Mouse (Mus musculus): Measurements from ENCODE around the gene Kncn. TPM values are rescaled to one million over a fixed set of nuclear protein-coding genes. Genes with fewer than 3 reads are reported as not detected.

The Kncn gene
- polyA plus RNA-seq (2015; fragmentation: Nextera tagmentation; extraction: Ambion mirVana): not detected in 2 replicates

- no peaks in the 10 kb centered on the region for H3K9me3 ChIP-seq
- WGBS: 70% methylated on average over 6 of the region's 6 CpGs
- H3K9ac ChIP-seq: no peak within 1 kb of the TSS
- H3K27ac ChIP-seq: no peak within 1 kb of the TSS
- H3K36me3 ChIP-seq: no peaks in the 10 kb centered on the region
- no peak within 1 kb of the TSS for H3K4me3 ChIP-seq
- no peak within 1 kb of the TSS for H3K4me2 ChIP-seq
- no peaks in the 10 kb centered on the region for H3K4me1 ChIP-seq
- H3K27me3 ChIP-seq: no peaks in the 10 kb centered on the region
- no peak for ATAC-seq (ENCODE audit: borderline replicate concordance, extremely low read depth, low FRiP score, low TSS enrichment)
Observed at GRCm38 (mm10) chr4:115884022-115884421, at the start of gene Kncn. Gene Kncn, plus strand, starts transcription at chr4:115884400.

DNA sequence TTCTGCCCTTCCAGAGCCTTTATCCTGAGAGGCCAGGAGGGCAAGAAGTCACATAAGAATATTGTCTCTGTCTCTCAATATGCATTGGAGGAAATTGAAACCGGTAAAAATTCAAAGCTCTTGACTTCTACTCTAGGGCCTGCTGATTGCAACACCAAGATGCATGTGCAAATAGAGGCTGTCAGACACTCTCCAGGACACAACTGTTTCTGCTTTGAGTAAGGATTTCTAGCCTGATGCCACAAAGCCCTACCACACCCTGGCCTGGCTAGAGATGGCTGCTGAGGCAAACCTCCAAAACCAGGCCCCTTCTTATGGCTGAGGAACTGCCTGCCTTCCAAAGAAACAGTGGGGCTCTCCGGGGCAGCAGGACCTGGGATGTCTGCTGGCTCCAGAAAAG, 48.6 kb upstream of the Kncn start:
- no peak overlapping the region for H3K4me2 ChIP-seq
- 76% methylated on average over 2 of the region's 2 CpGs for WGBS
- no peaks in the 10 kb centered on the region for H3K27me3 ChIP-seq
- peaks cover 10% of the 10 kb centered on the region for H3K4me1 ChIP-seq
- H3K9me3 ChIP-seq: no peaks in the 10 kb centered on the region
- H3K4me3 ChIP-seq: no peak overlapping the region
- H3K27ac ChIP-seq: no peak overlapping the region
- ATAC-seq (ENCODE audit: borderline replicate concordance, extremely low read depth, low FRiP score, low TSS enrichment): no peak
- H3K9ac ChIP-seq: no peak overlapping the region
- H3K36me3 ChIP-seq: peaks cover 26% of the 10 kb centered on the region

DNA sequence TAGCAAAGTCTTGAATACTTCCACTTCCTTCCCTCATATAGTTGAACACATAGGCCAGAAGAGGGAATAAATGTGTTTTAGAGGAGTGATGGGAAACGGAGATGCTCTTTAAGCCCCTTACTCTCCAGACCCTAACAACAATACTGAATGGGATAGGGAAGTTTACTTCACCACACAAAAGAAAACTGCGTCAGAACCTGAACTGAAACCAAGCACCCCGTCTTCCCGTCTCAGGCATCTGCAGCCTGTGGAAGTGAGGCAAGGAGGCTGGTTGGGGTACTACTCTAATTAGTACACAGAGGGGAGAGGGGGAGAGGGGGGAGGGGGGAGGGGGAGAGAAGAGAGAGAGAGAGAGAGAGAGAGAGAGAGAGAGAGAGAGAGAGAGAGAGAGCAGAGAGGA, 46.0 kb upstream of the Kncn start:
- Histone ChIP-seq H3K4me2 (peak overlapping the region; percentile 63), H3K9ac (no peak overlapping the region), H3K36me3 (peaks cover 14% of the 10 kb centered on the region), H3K27ac (no peak overlapping the region), H3K4me3 (peak overlapping the region; percentile 65; the same call in 1 of the 2 replicates), H3K27me3 (no peaks in the 10 kb centered on the region), H3K4me1 (peaks cover 10% of the 10 kb centered on the region), H3K9me3 (no peaks in the 10 kb centered on the region)
- WGBS: 54% methylated on average over 4 of the region's 4 CpGs
- ATAC-seq (ENCODE audit: borderline replicate concordance, extremely low read depth, low FRiP score, low TSS enrichment): no peak

DNA sequence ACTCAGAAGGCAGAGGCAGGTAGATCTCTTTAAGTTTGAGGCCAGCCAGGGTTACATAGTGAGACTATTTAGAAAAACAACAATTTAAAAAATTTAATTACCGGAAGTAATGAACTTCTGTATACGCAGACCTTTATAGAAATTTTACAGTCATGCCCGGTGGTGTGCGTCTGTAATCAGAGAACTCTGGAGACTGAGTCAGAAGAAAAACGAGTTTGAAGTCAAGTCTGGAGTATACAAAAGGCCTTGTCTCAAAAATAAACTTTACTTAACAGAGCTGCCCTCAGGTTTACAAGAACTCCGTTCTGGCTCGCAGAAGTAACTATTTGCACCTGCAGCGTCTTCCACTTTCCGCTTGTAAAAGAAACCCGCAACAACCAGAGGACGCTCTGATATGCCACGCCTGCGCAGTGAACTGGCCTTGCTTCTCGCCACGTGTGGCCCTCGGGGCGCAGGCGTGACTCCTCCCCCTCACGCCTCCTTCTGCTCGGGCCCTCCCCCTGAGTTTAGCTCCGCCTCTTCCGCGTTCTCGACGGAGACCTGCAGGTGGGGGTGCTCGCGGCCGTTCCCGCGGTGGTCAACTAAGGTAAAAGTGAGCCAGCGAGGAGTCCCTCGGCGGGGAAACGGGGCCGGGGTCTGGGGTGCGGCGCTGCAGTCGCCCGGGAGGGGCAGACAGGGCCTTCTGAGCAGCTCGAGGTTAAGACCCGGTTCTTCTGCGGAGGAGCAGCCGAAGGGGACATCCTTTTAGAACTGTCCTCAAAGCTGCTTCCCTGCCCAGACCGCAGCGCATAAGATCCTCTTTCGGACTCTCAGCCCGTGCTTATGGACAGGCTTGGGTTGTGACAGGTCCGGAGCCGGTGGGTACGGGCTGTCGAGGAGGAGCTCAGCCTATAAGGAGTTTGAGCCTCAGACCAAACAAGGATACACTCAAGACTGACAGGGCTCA, 45.2 kb upstream of the Kncn start, which contains the start of gene Mknk1:
TSS of gene Mknk1 (plus strand) at position 503 of the 946 bp plus-strand sequence.
- H3K4me2 ChIP-seq: peak within 1 kb of the TSS; percentile 63
- no peaks in the 10 kb centered on the region for H3K9me3 ChIP-seq
- WGBS: 1% methylated on average over 51 of the region's 51 CpGs
- peaks cover 7% of the 10 kb centered on the region for H3K36me3 ChIP-seq
- H3K4me3 ChIP-seq: peak within 1 kb of the TSS; percentile 65
- H3K9ac ChIP-seq: peak within 1 kb of the TSS; percentile 49
- no peaks in the 10 kb centered on the region for H3K27me3 ChIP-seq
- H3K27ac ChIP-seq: peak within 1 kb of the TSS; percentile 54
- peaks cover 10% of the 10 kb centered on the region for H3K4me1 ChIP-seq
- peak; percentile 96 for ATAC-seq (ENCODE audit: borderline replicate concordance, extremely low read depth, low FRiP score, low TSS enrichment)

DNA sequence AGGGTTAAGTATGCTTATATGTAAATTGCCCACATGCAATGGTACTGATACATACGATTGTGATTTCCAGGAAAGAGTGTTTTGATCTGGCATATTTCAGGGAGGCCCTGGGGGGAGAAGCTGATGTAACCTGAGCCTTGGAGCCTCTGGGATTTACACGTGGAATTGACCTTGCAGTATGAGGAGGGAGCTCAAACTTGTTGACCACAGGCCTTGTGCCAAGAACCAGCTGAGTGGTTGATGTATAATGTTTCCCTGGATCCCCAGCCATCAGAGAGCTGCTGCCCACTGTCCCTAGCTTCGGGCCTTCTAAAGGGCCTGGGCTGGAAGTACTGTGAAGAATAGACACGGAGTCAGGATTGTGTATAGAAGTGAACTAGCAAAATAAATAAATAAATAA, 44.2 kb upstream of the Kncn start:
- peak overlapping the region; percentile 49 for H3K9ac ChIP-seq
- H3K4me2 ChIP-seq: peak overlapping the region; percentile 63
- whole genome bisulfite sequencing: 35% methylated on average over 4 of the region's 4 CpGs
- no peaks in the 10 kb centered on the region for H3K9me3 ChIP-seq
- 0 out of 2 replicates have a peak overlapping the region, but pooled peaks have one; percentile 54 for H3K27ac ChIP-seq
- peak overlapping the region; percentile 65 for H3K4me3 ChIP-seq
- H3K36me3 ChIP-seq: peaks cover 4% of the 10 kb centered on the region; the same call in 1 of the 2 replicates
- H3K4me1 ChIP-seq: peaks cover 10% of the 10 kb centered on the region
- no peaks in the 10 kb centered on the region for H3K27me3 ChIP-seq
- no peak for ATAC-seq (ENCODE audit: borderline replicate concordance, extremely low read depth, low FRiP score, low TSS enrichment)

- Histone ChIP-seq H3K4me1 (peaks cover 10% of the 10 kb centered on the region), H3K9me3 (no peaks in the 10 kb centered on the region), H3K9ac (no peak overlapping the region), H3K27ac (no peak overlapping the region), H3K4me3 (no peak overlapping the region), H3K4me2 (no peak overlapping the region), H3K27me3 (no peaks in the 10 kb centered on the region), H3K36me3 (peaks cover under 1% of the 10 kb centered on the region; the same call in 1 of the 2 replicates)
- 84% methylated on average over 4 of the region's 4 CpGs for WGBS
- ATAC-seq (ENCODE audit: borderline replicate concordance, extremely low read depth, low FRiP score, low TSS enrichment): no peak
Observed at GRCm38 (mm10) chr4:115840842-115841241, 43.4 kb upstream of the Kncn start.

- H3K4me3 ChIP-seq: no peak overlapping the region
- H3K27me3 ChIP-seq: no peaks in the 10 kb centered on the region
- peaks cover 2% of the 10 kb centered on the region; the same call in 1 of the 2 replicates for H3K36me3 ChIP-seq
- H3K9me3 ChIP-seq: no peaks in the 10 kb centered on the region
- no peak for ATAC-seq (ENCODE audit: borderline replicate concordance, extremely low read depth, low FRiP score, low TSS enrichment)
- no peak overlapping the region for H3K27ac ChIP-seq
- 59% methylated on average over 2 of the region's 2 CpGs for WGBS
- H3K4me2 ChIP-seq: no peak overlapping the region
- H3K9ac ChIP-seq: no peak overlapping the region
- 0 out of 2 replicates have a peak, but pooled peaks cover 3% of the 10 kb centered on the region for H3K4me1 ChIP-seq
Observed at GRCm38 (mm10) chr4:115846656-115847055, 37.5 kb upstream of the Kncn start.

GRCm38 (mm10) chr4:115847377-115847776, 36.8 kb upstream of the Kncn start:
- H3K27ac ChIP-seq: no peak overlapping the region
- no peak overlapping the region for H3K4me2 ChIP-seq
- no peak for ATAC-seq (ENCODE audit: borderline replicate concordance, extremely low read depth, low FRiP score, low TSS enrichment)
- H3K27me3 ChIP-seq: no peaks in the 10 kb centered on the region
- no peak overlapping the region for H3K4me3 ChIP-seq
- H3K9me3 ChIP-seq: no peaks in the 10 kb centered on the region
- WGBS: 45% methylated on average over 5 of the region's 5 CpGs
- H3K36me3 ChIP-seq: peaks cover 4% of the 10 kb centered on the region; the same call in 1 of the 2 replicates
- no peak overlapping the region for H3K9ac ChIP-seq
- 0 out of 2 replicates have a peak, but pooled peaks cover 3% of the 10 kb centered on the region for H3K4me1 ChIP-seq

- H3K36me3 ChIP-seq: peaks cover 5% of the 10 kb centered on the region; the same call in 1 of the 2 replicates
- no peak overlapping the region for H3K9ac ChIP-seq
- ATAC-seq (ENCODE audit: borderline replicate concordance, extremely low read depth, low FRiP score, low TSS enrichment): no peak
- no peak overlapping the region for H3K4me2 ChIP-seq
- H3K4me3 ChIP-seq: no peak overlapping the region
- no peak overlapping the region for H3K27ac ChIP-seq
- H3K27me3 ChIP-seq: no peaks in the 10 kb centered on the region
- H3K9me3 ChIP-seq: no peaks in the 10 kb centered on the region
- WGBS: 81% methylated on average over 1 of the region's 1 CpGs
- 0 out of 2 replicates have a peak, but pooled peaks cover 3% of the 10 kb centered on the region for H3K4me1 ChIP-seq
Observed at GRCm38 (mm10) chr4:115848083-115848482, 36.1 kb upstream of the Kncn start.

- Histone ChIP-seq H3K27ac (no peak overlapping the region), H3K36me3 (peaks cover 5% of the 10 kb centered on the region; the same call in 1 of the 2 replicates), H3K27me3 (no peaks in the 10 kb centered on the region), H3K4me2 (no peak overlapping the region), H3K9me3 (no peaks in the 10 kb centered on the region), H3K4me3 (no peak overlapping the region), H3K9ac (no peak overlapping the region), H3K4me1 (0 out of 2 replicates have a peak, but pooled peaks cover 3% of the 10 kb centered on the region)
- peak; percentile 74; the same call in 1 of the 2 replicates for ATAC-seq (ENCODE audit: borderline replicate concordance, extremely low read depth, low FRiP score, low TSS enrichment)
- WGBS: 45% methylated on average over 8 of the region's 8 CpGs
Observed at GRCm38 (mm10) chr4:115848990-115849677, 35.1 kb upstream of the Kncn start.

DNA sequence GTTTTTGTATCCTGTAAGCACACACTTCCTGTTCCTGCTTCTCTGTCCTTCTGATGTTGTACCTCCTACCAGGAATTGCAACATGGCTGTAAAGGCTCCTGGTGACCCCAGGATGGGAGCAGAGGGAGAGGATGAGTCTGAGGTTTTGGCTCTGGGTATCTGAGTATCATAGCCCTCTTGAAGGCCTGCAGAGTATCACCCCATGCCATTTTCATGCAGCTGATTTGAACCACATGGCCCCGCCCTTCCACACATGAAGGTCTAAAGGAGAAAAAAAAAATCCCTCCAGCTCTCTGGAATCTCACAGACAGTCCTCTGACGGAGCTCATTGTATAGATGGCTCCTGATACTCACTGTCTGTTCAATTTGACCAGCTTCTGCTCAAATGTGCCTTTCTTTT, 34.1 kb upstream of the Kncn start:
- H3K9me3 ChIP-seq: no peaks in the 10 kb centered on the region
- H3K4me2 ChIP-seq: no peak overlapping the region
- H3K9ac ChIP-seq: no peak overlapping the region
- peaks cover 5% of the 10 kb centered on the region; the same call in 1 of the 2 replicates for H3K36me3 ChIP-seq
- no peak for ATAC-seq (ENCODE audit: borderline replicate concordance, extremely low read depth, low FRiP score, low TSS enrichment)
- H3K4me3 ChIP-seq: no peak overlapping the region
- H3K4me1 ChIP-seq: 0 out of 2 replicates have a peak, but pooled peaks cover 3% of the 10 kb centered on the region
- no peak overlapping the region for H3K27ac ChIP-seq
- no peaks in the 10 kb centered on the region for H3K27me3 ChIP-seq
- WGBS: 79% methylated on average over 2 of the region's 2 CpGs

All from lung, embryonic 15.5 days (tissue).